Mouse (Mus musculus): ENCODE results near the gene Ttc13.
A peak's percentile ranks its signal among the peaks of the same experiment; 100 is the strongest.

Gene Ttc13

DNA sequence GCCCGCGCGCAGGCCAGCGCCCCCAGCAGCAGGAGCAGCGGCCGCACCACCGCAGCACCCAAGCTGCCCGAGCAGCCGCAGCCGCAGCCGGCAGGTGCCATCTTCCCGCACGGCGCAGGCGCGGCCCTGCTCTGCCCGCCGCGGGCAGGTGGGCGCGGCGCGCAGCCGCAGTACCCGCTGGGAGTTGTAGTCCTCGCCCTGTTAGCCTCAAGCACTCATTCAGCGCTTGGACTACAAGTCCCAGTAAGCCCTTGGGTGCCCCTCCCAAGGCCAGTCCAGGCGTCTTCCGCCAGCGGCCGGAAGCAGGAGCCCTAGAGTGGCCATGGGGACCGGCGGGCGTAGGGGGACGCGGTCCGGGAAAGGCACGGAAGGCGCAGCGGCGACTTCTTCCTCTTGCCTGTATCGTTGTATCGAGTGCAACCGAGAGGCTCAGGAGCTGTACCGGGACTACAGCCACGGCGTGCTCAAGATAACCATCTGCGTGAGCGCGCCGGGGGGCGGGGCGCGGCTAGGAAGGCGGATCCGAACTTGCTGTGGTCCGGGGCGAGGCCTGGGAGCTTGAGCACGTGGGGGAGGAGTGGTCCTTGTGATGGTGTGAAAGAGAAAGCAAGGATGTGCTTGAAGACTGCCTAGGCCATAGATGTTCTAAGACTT is at the start of gene Ttc13, which contains the start of gene Arv1:
TSS of gene Ttc13 (minus strand) at position 122 of the 654 bp plus-strand sequence.
TSS of gene Arv1 (plus strand) at position 278 of the 654 bp plus-strand sequence.
- DNase-seq, result peak; percentile 98

DNA sequence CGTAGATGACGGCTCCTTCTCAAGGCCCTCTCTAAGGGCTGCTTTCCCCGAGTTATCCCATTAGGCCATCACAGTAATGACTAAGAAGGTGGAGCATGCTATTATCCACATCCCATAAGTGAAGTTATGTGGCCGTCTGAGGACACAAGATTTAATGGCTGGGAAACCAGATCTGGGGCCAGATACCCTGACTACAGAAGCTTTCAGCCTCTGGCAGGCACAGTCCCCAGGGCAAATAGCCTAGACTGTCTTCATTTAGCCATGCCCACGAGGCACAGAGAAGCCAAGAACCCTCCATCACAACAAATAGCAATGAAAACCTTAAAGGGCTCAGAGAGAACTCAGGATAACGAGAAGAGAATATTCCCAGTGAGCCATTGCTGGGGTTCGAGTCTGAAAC is 41.3 kb upstream of the Ttc13 start:
- no peak for DNase-seq

DNA sequence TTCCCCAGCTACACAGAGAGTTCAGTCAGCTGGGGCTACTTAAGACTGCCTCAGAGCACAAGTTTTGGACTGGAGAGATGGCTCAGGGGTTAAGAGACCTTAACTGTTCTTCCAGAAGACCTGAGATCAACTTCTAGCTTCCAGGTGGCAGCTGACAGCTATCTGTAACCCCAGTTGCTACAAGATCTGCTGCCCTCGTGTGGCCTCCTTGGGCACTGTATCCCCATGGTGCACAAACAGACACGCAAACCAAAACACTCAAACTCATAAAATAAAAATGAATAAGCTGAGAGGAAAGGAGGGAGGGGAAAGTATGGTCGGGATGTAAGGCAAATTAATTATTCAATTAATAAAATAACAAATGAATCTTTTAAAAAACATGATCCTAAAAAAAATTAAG is 36.8 kb upstream of the Ttc13 start:
- DNase-seq, result peak; percentile 53

DNA sequence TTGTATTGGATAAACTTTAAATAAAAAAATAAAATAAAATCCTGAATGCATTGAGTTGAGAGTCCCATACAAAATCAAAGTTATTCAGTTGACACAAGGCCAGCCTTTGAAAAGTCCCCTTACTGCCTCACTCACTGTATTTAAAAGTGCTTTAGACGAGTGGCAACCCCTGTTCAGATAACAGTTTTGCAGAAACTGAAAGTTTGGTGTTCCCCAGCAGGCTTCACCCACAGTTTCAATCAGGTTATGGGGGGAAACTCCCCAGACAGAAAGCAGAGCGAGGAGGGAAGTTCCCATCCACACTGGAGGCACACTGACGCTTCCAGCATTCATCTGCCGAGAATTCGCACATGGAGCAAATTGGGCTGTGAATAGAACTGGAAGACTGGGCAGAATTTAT is 34.8 kb upstream of the Ttc13 start:
- DNase-seq, result no peak

DNA sequence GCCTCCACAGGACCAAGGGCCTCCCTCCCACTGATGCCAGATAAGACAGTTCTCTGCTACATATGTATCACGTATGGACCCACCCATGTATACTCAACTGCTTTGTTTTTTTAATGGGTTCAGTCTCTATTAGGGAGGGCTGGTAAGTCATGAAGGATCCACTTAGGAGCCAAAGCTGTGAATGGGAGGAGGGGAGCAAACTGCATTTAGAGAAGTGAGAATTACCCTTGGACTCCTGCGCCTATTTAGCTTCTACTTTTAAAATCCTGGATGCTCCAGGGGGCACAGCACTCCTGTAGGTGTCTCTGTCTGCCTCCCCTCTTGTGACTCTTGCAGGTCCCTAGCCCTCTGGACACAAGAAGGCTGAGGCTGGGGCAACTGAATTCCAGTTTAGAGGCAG is 34.4 kb upstream of the Ttc13 start:
- DNase-seq, result no peak

DNA sequence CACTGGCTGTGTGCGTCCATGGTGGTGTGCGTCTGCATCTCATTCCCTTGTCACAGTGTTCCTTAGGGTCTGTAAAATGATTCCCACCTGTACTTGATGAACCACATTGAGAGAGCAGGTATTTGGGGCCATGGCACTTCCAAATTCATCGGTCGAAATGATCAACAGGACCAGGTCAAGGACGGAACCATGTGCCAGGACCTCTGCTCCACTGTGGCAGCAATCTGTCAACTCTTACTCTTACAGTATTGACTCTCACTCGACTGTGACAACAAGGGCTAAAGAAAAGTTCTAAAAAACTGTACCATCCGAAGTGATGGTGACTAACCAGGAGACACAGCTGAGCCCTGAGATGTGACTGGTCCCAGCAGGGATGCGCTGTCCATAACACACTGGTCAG is 33.7 kb upstream of the Ttc13 start:
- DNase-seq, result no peak

GRCm38 (mm10) chr8:124754792-124755190 is 33.0 kb upstream of the Ttc13 start:
- DNase-seq, result no peak

DNA sequence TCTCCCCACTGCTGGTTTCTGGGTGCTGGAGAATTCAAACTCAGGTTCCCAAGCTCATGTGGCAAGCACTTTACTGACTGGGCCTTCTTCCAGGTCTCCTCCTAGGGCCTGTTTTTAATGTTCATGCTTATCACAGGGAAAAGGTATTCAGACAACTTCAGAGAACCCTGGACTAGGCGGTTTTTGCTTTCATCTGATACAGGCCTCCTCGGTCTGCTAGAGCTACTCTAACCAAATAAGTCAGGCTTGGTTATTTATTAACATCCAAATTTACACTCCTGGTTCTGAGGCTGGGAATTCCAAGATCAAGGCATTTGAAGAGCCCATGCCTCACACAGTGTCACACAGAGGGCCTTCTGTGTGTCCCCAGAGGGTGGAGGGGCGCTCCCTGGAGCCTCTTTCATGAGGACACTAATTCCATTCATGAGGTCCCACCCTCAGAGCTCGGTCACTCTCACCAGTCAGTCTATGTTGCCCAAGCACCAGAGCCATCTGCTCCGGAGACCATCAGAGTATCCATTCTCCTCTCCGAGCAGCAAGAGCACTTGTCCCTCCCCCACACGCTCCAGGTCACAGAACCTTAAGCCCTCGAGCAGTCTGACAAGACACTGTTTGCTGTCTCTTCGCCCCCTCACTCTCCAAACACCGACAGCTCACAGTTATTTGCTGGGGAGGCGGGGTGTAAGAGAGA is 32.5 kb upstream of the Ttc13 start:
- peak; percentile 82 for DNase-seq

- no peak for DNase-seq
These were observed 30.6 kb upstream of the Ttc13 start for GRCm38 (mm10) chr8:124752325-124752862.

GRCm38 (mm10) chr8:124751709-124752173 is 30.0 kb upstream of the Ttc13 start, which contains the start of gene Fam89a:
Fam89a (minus strand) TSS chr8:124751832.
- peak; percentile 78 for DNase-seq

DNA sequence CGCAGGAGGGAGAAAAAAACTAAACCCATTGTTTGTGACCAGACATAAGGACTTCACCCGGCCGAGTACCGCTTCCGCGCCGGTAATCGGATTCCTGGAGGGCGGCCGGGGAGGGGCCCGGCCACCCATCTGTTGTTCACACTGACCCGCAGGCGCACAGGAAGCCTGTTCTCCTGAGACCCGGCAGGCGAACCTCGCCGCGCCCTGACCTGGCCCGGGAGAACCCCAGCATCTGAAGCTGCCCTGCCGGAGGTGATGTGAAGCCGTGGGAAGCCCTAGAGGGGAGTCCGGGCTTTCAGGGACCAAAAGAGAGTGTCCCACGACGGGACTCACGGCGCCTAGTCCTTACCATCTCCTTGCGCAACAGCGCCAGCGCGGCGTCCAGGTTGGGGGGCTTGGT is 29.4 kb upstream of the Ttc13 start:
- peak; percentile 77 for DNase-seq

DNA sequence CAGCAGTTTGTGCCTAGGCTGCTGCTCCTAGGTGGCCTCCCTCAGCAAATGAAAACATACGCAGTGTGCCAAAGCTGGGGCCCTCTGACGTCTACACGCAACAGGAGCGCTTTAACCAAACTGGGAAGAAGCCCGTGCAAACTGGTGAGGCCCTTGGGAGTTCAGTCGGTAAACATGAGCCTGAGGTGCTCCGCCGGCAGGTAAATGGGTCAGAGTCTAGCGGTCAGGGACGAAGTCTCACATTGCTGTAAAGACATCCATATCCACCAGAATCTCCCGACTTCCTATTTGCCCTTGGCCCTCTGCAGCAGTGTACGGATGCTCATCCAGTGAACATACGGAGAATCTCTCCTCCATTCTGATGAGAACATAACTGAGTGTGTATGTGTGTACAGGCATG is 24.9 kb upstream of the Ttc13 start:
- DNase-seq, result no peak

DNA sequence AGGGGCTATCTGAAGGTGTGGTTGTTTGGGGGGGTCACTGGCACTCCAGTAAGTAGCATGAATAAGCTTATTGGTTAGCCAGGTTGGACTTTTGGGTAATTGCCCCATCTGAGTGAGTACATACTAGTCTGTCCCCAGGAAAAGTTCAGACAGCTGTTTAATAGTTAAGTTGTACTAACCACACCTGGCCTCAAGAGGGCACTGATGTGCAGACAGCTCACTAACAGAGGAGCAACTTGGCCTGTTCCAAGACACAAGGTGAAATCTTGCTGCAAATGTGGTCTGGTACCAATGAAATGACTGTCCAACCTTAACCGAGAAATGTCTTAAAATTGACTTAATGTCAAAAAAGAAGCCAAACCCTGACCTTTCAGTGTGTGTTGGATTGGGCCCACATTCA is 17.5 kb upstream of the Ttc13 start:
- peak; percentile 35 for DNase-seq

DNA sequence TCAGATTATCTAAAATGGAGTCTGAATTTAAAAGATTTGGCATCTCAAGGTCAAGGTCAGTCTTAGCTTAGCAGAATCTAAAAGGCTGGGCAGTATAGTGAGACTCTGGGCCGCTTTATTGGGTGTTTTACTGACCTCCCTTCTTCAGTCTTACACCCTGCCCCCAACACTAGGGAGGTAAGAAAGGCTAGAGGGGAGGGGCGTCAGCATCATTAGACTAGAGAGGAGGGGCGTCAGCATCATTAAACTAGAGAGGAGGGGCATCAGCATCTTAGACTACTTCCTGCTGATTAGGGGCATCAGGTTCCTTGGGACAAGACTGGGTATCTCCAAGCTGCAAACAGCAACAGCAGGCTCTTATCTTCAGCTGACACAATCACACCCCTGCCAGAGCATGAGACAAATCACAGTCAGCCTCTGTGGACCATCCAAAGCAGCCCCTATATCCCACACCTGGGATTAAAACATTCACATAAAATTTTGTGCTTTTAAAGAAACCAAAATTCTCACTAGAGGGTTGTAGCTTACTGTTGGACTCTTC is 13.7 kb upstream of the Ttc13 start:
- no peak for DNase-seq

DNA sequence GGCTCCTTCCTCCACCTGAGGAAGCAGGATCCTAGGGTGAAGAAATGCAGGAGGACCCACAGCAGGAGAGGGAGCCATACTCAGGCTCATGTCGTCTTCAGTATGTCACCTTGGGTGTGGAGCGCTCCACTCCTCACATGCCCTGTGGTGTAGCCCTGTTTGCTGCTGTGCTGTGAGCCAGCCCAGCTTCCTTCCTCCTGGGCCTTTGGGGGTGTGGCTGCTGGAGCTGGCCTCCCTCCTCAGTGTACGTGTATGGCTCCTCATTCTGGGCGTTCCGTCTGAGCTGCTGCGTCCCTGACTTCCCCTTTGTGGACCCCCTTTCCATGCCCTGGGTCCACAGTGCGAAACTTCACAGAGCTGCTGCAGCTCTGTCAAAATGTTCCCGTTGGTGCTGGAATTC is 11.0 kb upstream of the Ttc13 start:
- no peak for DNase-seq

GRCm38 (mm10) chr8:124724301-124724700 is 2.5 kb upstream of the Ttc13 start:
- no peak for DNase-seq

DNA sequence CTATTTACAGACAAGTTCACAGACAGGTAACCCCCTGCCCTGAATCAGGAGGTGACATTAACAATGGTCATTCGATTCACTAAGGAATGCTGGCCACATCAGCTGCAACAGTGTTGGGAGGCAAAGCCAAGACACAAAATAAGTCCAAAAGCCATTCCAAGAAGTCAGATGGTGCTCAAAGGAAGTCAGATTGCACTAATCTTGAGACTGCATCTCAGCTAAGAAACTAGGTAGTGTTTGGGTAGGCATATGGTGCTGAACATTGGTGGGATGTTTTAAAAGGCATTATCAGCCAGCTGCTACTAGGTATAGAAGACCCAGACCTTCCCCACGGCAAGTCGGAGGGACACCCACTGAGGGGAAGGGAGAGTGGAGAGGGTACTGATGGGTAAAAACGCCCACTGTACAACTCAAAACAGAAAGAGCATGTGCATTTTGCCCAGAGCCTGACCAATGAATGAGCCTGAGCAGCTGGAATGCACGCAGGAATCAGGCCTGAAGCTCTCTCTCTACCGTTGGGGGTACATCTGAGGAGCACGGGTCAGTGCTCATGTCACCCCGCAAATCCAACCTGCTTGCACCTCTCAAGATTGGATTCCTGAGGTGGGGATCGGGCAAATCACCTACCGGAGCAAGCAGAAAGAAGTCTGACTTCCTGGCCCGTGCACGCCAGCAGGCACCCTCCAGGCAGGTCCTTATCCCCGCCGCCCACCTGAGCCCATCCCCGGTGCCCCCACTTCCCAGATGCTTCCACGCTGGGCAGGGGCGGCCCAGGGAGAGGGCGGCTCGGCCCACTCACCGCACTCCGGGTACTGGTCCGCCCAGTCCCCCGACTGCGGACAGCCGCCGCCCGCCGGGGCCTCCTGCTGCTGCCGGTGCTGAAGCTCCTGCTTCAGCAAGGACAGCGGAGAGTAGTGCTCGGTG is 583 bp downstream of the Ttc13 start:
- DNase-seq, result no peak

GRCm38 (mm10) chr8:124720133-124720532 is 1.6 kb downstream of the Ttc13 start:
- DNase-seq, result peak; percentile 29

- no peak for DNase-seq
These were observed 6.0 kb downstream of the Ttc13 start for GRCm38 (mm10) chr8:124715736-124716135.

GRCm38 (mm10) chr8:124713207-124713606 is 8.6 kb downstream of the Ttc13 start:
- DNase-seq, result no peak

DNA sequence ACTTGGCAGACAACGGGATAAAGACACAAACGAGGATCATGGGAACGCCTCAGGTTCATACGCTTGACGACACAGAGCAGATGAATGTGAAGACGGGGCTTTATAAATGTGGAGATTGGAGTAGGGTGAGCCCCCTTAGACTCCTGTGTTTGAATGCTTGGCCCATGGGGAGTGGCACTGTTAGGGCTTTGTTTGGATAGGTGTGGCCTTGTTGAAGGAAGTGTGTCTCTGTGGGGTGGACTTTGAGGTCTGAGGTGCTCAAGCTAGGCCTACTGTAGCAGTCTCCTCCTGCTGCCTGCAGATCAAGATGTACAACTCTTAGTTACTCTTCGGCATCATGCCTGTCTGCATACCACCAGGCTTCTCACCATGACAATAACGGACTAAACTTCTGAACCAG is 16.0 kb downstream of the Ttc13 start:
- DNase-seq, result no peak

DNA sequence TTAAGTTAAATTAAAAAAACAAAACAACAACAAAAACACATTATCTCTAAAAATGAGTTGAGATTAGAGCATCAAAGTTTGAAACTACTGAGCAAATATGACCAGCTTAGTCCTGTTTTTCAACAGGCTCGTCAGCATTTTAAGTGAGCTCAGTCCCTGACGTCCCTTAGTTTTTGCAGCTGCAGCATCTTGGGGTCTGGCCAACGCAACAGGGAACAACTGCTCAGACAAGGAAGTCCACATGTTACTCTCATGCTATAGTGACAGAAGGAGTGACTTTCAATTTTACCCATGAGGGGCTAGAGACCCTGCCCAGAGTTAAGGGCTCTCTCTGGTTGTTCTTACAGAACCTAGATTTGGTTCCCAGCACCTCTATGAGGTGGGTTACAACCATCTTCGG is 17.4 kb downstream of the Ttc13 start:
- no peak for DNase-seq

- DNase-seq, result no peak
These were observed 18.3 kb downstream of the Ttc13 start for GRCm38 (mm10) chr8:124703526-124703925.
